Mouse (Mus musculus) neural tube, embryonic 12.5 days (tissue): ENCODE measurements around the gene Ptprm. TPM values are rescaled to one million over a fixed set of nuclear protein-coding genes. Genes with fewer than 3 reads are reported as not detected.
A peak's percentile ranks its signal among the peaks of the same experiment; 100 is the strongest.

ENCODE experiments used
- ATAC-seq: fragments of 200-750 bp; cut with Nextera tagmentation; 2 replicates; pipeline ENCODE4 v1.8.0; 2017; ENCODE audit warnings: low read depth, mild to moderate bottlenecking, moderate TSS enrichment, moderate library complexity; ENCODE audit not compliant: low FRiP score
- H3K27ac ChIP-seq: fragments of 300-500 bp; sonication (generic); 2 replicates; pipeline ENCODE4 v1.5.1; 2016
- H3K27me3 ChIP-seq: fragments of 300-500 bp; sonication (generic); replicated peaks from 2 replicates; pipeline ENCODE4 v1.6.1; 2016; ENCODE audit warnings: mild to moderate bottlenecking
- H3K36me3 ChIP-seq: fragments of 300-500 bp; sonication (generic); 2 replicates; pipeline ENCODE4 v1.6.1; 2016; ENCODE audit warnings: mild to moderate bottlenecking
- H3K4me1 ChIP-seq: fragments of 300-500 bp; sonication (generic); 2 replicates; pipeline ENCODE4 v1.6.1; 2016
- H3K4me2 ChIP-seq: fragments of 300-500 bp; sonication (generic); replicated peaks from 2 replicates; pipeline ENCODE4 v1.6.1; 2016; ENCODE audit warnings: mild to moderate bottlenecking
- H3K4me3 ChIP-seq: fragments of 300-500 bp; sonication (generic); 2 replicates; pipeline ENCODE4 v1.5.1; 2016
- H3K9ac ChIP-seq: fragments of 300-500 bp; sonication (generic); 2 replicates; pipeline ENCODE4 v1.6.1; 2016; ENCODE audit warnings: mild to moderate bottlenecking
- H3K9me3 ChIP-seq: fragments of 300-500 bp; sonication (generic); 2 replicates; pipeline ENCODE4 v1.6.1; 2016; ENCODE audit warnings: mild to moderate bottlenecking
- WGBS: fragments of 180-500 bp; shearing (Covaris S2); methylation state at CpG from one replicate; pipeline ENCODE4 v1.1.7; 2016; 5-methylcytosine and 5-hydroxymethylcytosine counted together
- polyA plus RNA-seq: library from polyadenylated mRNA; unstranded; fragments of >200 nt; fragmentation: Nextera tagmentation; extraction: Ambion mirVana; gene quantifications from 2 replicates; pipeline ENCODE4 v1.2.1, GENCODE M21; 2016

Gene Ptprm
- polyA plus RNA-seq, 1 experiment from 2014 or later, result 15.6 TPM

DNA sequence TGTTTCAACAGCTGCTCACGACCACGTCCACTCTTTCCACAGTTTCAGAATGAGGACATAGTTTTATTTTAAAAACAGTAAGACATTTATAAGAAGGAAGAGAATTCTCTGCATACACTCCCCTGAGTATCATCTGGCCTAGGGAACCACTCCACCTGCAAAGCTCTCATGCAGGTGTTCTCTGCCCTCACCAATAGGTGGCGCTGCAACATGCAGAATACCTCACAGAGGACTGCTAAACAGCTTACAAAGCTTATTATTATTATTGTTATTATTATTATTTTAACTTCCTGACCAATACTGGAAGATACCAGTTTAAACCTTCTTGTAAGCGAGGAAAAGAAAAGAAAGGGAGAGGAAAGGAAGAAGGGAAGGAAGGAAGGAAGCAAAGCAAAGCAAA lies 673.6 kb downstream of the Ptprm start:
- Histone ChIP-seq H3K36me3 (no peaks in the 10 kb centered on the region), H3K4me1 (0 out of 2 replicates have a peak, but pooled peaks cover 6% of the 10 kb centered on the region), H3K27ac (no peak overlapping the region), H3K4me3 (no peak overlapping the region), H3K9ac (no peak overlapping the region), H3K27me3 (no peaks in the 10 kb centered on the region), H3K4me2 (no peak overlapping the region), H3K9me3 (no peaks in the 10 kb centered on the region)
- peak; percentile 67; the same call in 1 of the 2 replicates for ATAC-seq
- WGBS, result 17% methylated on average over 4 of the region's 4 CpGs

DNA sequence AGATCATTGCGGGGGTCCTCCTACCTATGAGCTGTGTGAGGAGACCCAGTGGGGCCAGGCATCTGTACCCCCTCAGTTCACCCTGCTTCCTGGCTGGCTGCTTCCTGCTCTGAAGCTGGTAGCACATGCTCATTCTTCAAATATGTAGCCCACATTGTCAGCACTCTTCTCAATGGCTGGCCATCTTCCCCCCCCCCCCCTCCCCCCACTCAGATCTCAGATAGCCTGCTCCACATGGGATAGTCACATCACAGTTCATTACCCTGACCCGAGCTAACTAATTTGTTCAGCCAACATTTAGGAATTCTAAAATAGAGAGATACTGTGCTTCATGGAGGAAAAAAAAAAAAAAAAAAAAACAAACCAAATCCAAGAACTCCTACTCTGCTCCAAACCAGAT lies 679.6 kb downstream of the Ptprm start:
- no peak for ATAC-seq
- WGBS, result 90% methylated on average over 2 of the region's 2 CpGs
- Histone ChIP-seq H3K4me2 (no peak overlapping the region), H3K9ac (no peak overlapping the region), H3K36me3 (no peaks in the 10 kb centered on the region), H3K27me3 (no peaks in the 10 kb centered on the region), H3K9me3 (no peaks in the 10 kb centered on the region), H3K27ac (no peak overlapping the region), H3K4me3 (no peak overlapping the region), H3K4me1 (no peaks in the 10 kb centered on the region; the same call in 1 of the 2 replicates)

- H3K4me3 ChIP-seq, result no peak overlapping the region
- H3K4me2 ChIP-seq, result no peak overlapping the region
- 83% methylated on average over 16 of the region's 16 CpGs for WGBS
- no peak overlapping the region for H3K9ac ChIP-seq
- H3K4me1 ChIP-seq, result no peaks in the 10 kb centered on the region; the same call in 1 of the 2 replicates
- no peak for ATAC-seq
- H3K27ac ChIP-seq, result no peak overlapping the region
- no peaks in the 10 kb centered on the region for H3K27me3 ChIP-seq
- H3K9me3 ChIP-seq, result no peaks in the 10 kb centered on the region
- no peaks in the 10 kb centered on the region for H3K36me3 ChIP-seq
Measured at GRCm38 (mm10) chr17:66671715-66672230, 682.5 kb downstream of the Ptprm start.

DNA sequence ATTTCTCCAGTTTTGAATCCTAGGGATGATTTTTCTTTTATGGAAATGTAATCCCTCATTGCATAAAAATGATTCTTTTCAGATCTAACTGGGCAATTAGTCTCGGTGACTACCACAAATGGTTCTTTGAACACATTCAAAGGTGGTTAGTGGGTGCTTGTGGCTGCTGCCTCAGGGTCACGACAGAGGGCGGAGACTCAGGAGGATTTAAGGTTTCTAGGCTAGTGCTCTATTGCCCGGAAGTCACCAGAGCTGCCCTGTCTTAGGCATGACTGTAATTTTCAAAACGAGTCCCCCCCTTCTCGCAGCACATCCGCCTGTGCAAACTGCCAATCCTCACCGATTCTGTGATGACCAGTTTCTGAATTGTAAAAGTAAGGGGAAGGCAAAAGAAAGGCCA lies 683.0 kb downstream of the Ptprm start:
- H3K4me2 ChIP-seq, result no peak overlapping the region
- no peak for ATAC-seq
- no peak overlapping the region for H3K4me3 ChIP-seq
- H3K4me1 ChIP-seq, result no peaks in the 10 kb centered on the region; the same call in 1 of the 2 replicates
- 45% methylated on average over 8 of the region's 8 CpGs for WGBS
- H3K9ac ChIP-seq, result no peak overlapping the region
- no peaks in the 10 kb centered on the region for H3K36me3 ChIP-seq
- no peak overlapping the region for H3K27ac ChIP-seq
- no peaks in the 10 kb centered on the region for H3K27me3 ChIP-seq
- H3K9me3 ChIP-seq, result no peaks in the 10 kb centered on the region

GRCm38 (mm10) chr17:66665791-66666190 lies 688.5 kb downstream of the Ptprm start:
- no peaks in the 10 kb centered on the region for H3K27me3 ChIP-seq
- no peak overlapping the region for H3K4me2 ChIP-seq
- no peak for ATAC-seq
- no peak overlapping the region for H3K27ac ChIP-seq
- H3K36me3 ChIP-seq, result no peaks in the 10 kb centered on the region
- H3K4me1 ChIP-seq, result no peaks in the 10 kb centered on the region
- whole genome bisulfite sequencing, result 95% methylated on average over 3 of the region's 3 CpGs
- no peak overlapping the region for H3K4me3 ChIP-seq
- H3K9ac ChIP-seq, result no peak overlapping the region
- no peaks in the 10 kb centered on the region for H3K9me3 ChIP-seq

GRCm38 (mm10) chr17:66665201-66665756 lies 689.0 kb downstream of the Ptprm start:
- Histone ChIP-seq H3K4me1 (no peaks in the 10 kb centered on the region), H3K4me2 (no peak overlapping the region), H3K27ac (no peak overlapping the region), H3K9ac (no peak overlapping the region), H3K27me3 (no peaks in the 10 kb centered on the region), H3K36me3 (no peaks in the 10 kb centered on the region), H3K9me3 (no peaks in the 10 kb centered on the region), H3K4me3 (no peak overlapping the region)
- WGBS, result 78% methylated on average over 3 of the region's 3 CpGs
- no peak for ATAC-seq

DNA sequence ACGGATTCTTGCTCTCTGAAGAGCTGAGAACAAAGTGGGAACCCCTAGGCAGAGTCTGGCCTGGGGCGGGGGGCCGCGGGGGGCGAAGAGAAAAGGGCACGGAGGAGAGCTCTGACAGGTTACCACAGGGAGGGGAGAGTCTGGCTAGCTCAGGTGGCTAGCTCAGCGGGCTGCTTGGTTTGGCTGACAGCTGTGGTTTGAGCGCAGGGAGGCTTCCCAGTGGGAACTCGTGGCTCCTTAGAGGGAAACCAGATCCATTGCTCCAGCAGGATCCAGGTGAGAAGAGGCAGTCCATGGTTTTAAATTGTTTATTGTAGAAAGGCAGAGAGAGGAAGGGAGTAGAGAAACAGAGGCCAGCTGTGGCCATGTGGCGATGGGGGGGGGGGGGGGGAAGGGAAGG lies 689.5 kb downstream of the Ptprm start:
- no peak overlapping the region for H3K4me3 ChIP-seq
- 66% methylated on average over 10 of the region's 10 CpGs for WGBS
- no peak for ATAC-seq

DNA sequence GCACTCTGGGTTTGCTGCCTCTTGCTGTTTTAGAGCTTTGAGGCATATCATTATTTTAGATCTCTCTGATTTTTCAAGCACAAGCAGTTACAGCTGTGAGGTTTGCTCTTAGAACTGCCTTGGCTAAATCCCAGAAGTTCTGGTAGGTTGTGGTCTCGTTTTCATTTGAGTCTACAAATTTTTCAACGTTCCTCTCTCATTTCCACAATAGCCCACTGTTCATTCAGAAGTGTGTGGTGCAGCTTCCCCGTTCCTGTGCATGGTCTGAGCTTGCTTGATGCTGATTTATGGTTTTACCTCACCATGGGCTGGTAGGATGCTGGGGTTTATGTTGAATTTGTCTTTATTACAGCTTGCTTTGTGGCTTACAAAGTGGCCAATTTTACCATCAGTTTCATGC lies 695.0 kb downstream of the Ptprm start:
- H3K4me3 ChIP-seq, result no peak overlapping the region
- no peaks in the 10 kb centered on the region for H3K4me1 ChIP-seq
- H3K36me3 ChIP-seq, result no peaks in the 10 kb centered on the region
- no peak overlapping the region for H3K4me2 ChIP-seq
- WGBS, result 46% methylated on average over 3 of the region's 3 CpGs
- ATAC-seq, result no peak
- H3K27me3 ChIP-seq, result no peaks in the 10 kb centered on the region
- H3K9me3 ChIP-seq, result no peaks in the 10 kb centered on the region
- H3K9ac ChIP-seq, result no peak overlapping the region
- H3K27ac ChIP-seq, result no peak overlapping the region

More for the DNA sequence above, 689.5 kb downstream of the Ptprm start:
- H3K27me3 ChIP-seq, result no peaks in the 10 kb centered on the region
- no peak overlapping the region for H3K27ac ChIP-seq
- no peaks in the 10 kb centered on the region for H3K36me3 ChIP-seq
- no peak overlapping the region for H3K9ac ChIP-seq
- no peaks in the 10 kb centered on the region for H3K4me1 ChIP-seq
- no peak overlapping the region for H3K4me2 ChIP-seq
- no peaks in the 10 kb centered on the region for H3K9me3 ChIP-seq

DNA sequence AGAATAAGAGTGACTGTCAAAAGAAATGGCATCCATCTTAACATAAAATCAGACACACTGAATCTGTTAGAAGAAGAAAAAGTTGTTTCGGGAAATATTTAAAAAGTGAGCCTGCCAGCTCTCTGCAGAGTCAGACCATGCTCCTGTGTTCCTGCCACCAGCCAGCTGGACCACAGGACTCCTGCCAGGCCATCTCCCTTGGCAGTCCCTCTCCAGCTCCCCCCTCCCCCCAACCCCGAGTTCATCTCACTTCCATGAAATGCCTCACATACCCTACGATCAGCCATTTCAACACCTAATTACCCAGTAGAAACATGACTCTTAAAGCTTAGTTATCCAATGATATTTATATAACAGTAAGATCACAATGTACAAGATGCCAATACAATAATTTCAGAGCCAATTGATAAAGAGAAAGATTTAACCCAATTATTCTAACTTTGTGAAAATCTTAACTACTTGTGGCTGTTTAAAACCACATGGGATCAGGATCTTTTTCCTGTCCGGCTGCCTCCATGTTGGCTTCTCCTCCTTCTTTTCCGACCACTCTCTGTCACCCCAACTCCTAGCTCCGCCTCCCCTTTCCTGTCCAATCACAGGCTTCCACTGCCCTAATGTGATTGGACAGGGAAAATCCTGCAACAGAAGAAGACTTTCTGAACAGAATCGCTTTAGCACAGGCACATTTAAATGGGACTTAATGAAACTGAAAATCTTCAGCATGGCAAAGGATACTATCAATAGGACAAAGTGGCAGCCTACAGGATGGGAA lies 716.1 kb downstream of the Ptprm start:
- no peak overlapping the region for H3K4me2 ChIP-seq
- no peak overlapping the region for H3K4me3 ChIP-seq
- H3K9ac ChIP-seq, result no peak overlapping the region
- 0 out of 2 replicates have a peak, but pooled peaks cover 5% of the 10 kb centered on the region for H3K9me3 ChIP-seq
- H3K4me1 ChIP-seq, result no peaks in the 10 kb centered on the region
- no peak overlapping the region for H3K27ac ChIP-seq
- 88% methylated on average over 7 of the region's 7 CpGs for WGBS
- no peaks in the 10 kb centered on the region for H3K36me3 ChIP-seq
- ATAC-seq, result no peak
- no peaks in the 10 kb centered on the region for H3K27me3 ChIP-seq

GRCm38 (mm10) chr17:66619996-66620656 lies 734.1 kb downstream of the Ptprm start:
- Histone ChIP-seq H3K4me2 (no peak overlapping the region), H3K4me1 (no peaks in the 10 kb centered on the region), H3K9me3 (no peaks in the 10 kb centered on the region), H3K4me3 (no peak overlapping the region), H3K36me3 (no peaks in the 10 kb centered on the region), H3K27ac (no peak overlapping the region), H3K9ac (no peak overlapping the region), H3K27me3 (no peaks in the 10 kb centered on the region)
- no peak; the same call in 1 of the 2 replicates for ATAC-seq
- WGBS, result 71% methylated on average over 13 of the region's 13 CpGs

- Histone ChIP-seq H3K9me3 (no peaks in the 10 kb centered on the region), H3K36me3 (no peaks in the 10 kb centered on the region), H3K9ac (no peak overlapping the region), H3K4me2 (no peak overlapping the region), H3K4me1 (no peaks in the 10 kb centered on the region), H3K27me3 (no peaks in the 10 kb centered on the region), H3K4me3 (no peak overlapping the region), H3K27ac (no peak overlapping the region)
- ATAC-seq, result peak; percentile 44; the same call in 1 of the 2 replicates
- 72% methylated on average over 3 of the region's 3 CpGs for WGBS
Measured at GRCm38 (mm10) chr17:66619255-66619826, 734.9 kb downstream of the Ptprm start.
